Mouse (Mus musculus): Measurements from ENCODE around the gene Creb3. TPM values are rescaled to one million over a fixed set of nuclear protein-coding genes. Genes with fewer than 3 reads are reported as not detected.
"Not testable (repeated sequence)": the region's sequence is repeated elsewhere in the genome, so short reads cannot be mapped to it uniquely, and the experiment has no call there.

Gene Creb3
- polyA plus RNA-seq, 1 experiment from 2014 or later, result 94.1 TPM

DNA sequence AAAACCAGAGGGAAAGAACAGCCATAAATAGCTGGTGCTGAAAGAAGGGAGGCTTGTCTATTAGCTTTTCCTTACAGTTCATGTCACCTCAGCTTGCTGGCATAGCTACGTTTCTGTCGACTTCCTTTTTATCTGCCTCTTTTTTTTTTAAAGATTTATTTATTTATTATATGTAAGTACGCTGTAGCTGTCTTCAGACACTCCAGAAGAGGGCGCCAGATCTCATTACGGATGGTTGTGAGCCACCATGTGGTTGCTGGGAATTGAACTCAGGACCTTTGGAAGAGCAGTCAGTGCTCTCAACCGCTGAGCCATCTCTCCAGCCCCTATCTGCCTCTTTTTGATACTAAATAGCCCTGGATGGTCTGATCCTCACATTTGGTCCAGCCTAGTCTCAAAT is 10.3 kb upstream of the Creb3 start:
- H3K4me2 ChIP-seq (ENCODE audit: low read length); H3K4me3 ChIP-seq (ENCODE audit: low read length); H3K9ac ChIP-seq (ENCODE audit: low read depth, low read length); H3K9me3 ChIP-seq (ENCODE audit: control insufficient read depth, low read length); H3K27me3 ChIP-seq (replicated peaks; ENCODE audit: control insufficient read depth, insufficient read depth, low read length); ATAC-seq; H3K27ac ChIP-seq (ENCODE audit: low read depth, low read length); H3K4me1 ChIP-seq (ENCODE audit: control insufficient read depth, insufficient read depth, low read depth, low read length): not testable (repeated sequence)
- H3K36me3 ChIP-seq (ENCODE audit: control insufficient read depth, insufficient read depth, low read length), result peaks cover 48% of the 10 kb centered on the region
- whole genome bisulfite sequencing, result 91% methylated on average over 6 of the region's 6 CpGs

DNA sequence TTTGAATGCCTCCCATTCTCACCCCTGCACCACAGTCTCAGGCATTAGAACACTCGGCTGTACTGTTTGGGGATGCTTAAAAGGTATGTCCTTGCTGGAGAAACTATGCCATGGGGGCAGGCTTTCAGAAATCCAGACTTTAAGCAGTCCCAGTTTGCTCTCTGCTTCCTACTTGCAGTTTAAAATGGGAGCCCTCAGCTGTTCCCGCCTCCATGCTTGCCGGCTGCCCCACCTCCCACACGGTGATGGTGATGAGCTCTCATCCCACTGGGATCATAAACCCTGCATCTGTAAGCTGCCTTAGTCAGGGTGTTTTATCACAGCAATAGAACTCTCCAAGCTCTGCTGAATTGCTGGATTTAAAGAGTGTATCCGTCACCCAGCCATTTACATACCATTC is 9.7 kb upstream of the Creb3 start:
- H3K27ac ChIP-seq (ENCODE audit: low read depth, low read length), result no peak overlapping the region
- WGBS, result 98% methylated on average over 5 of the region's 5 CpGs

DNA sequence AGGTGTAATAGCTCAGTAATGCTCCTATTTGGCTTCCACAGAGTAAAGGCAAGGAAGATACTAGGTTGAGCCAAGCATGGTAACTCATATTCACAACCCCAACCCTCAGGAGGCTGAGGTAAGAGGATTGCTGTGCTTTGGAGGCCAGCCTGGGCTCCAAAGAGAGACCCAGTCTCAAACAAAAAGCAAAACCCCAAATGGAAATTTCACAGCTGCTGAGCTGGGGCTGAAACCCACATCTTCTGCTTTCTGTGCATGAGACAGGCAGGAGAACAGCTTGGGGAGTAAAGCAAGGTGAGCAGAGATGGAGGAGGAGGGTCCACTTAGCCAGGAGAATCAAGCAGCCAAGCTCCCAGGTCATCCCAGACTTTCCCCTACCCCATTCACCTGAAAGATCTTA is 8.2 kb upstream of the Creb3 start:
- no peak overlapping the region for H3K9ac ChIP-seq (ENCODE audit: low read depth, low read length)
- H3K27me3 ChIP-seq (replicated peaks; ENCODE audit: control insufficient read depth, insufficient read depth, low read length), result no peaks in the 10 kb centered on the region
- no peak for ATAC-seq
- no peak overlapping the region for H3K4me3 ChIP-seq (ENCODE audit: low read length)
- peaks cover 36% of the 10 kb centered on the region for H3K36me3 ChIP-seq (ENCODE audit: control insufficient read depth, insufficient read depth, low read length)
- H3K4me1 ChIP-seq (ENCODE audit: control insufficient read depth, insufficient read depth, low read depth, low read length), result peaks cover 4% of the 10 kb centered on the region
- no peak overlapping the region for H3K27ac ChIP-seq (ENCODE audit: low read depth, low read length)
- H3K9me3 ChIP-seq (ENCODE audit: control insufficient read depth, low read length), result no peaks in the 10 kb centered on the region
- no peak overlapping the region for H3K4me2 ChIP-seq (ENCODE audit: low read length)

More for the DNA sequence above, 9.7 kb upstream of the Creb3 start:
- H3K9me3 ChIP-seq (ENCODE audit: control insufficient read depth, low read length), result no peaks in the 10 kb centered on the region
- H3K4me1 ChIP-seq (ENCODE audit: control insufficient read depth, insufficient read depth, low read depth, low read length), result no peaks in the 10 kb centered on the region
- no peak overlapping the region for H3K4me3 ChIP-seq (ENCODE audit: low read length)
- ATAC-seq, result no peak
- H3K9ac ChIP-seq (ENCODE audit: low read depth, low read length), result no peak overlapping the region
- H3K36me3 ChIP-seq (ENCODE audit: control insufficient read depth, insufficient read depth, low read length), result peaks cover 44% of the 10 kb centered on the region
- no peaks in the 10 kb centered on the region for H3K27me3 ChIP-seq (replicated peaks; ENCODE audit: control insufficient read depth, insufficient read depth, low read length)
- H3K4me2 ChIP-seq (ENCODE audit: low read length), result no peak overlapping the region

DNA sequence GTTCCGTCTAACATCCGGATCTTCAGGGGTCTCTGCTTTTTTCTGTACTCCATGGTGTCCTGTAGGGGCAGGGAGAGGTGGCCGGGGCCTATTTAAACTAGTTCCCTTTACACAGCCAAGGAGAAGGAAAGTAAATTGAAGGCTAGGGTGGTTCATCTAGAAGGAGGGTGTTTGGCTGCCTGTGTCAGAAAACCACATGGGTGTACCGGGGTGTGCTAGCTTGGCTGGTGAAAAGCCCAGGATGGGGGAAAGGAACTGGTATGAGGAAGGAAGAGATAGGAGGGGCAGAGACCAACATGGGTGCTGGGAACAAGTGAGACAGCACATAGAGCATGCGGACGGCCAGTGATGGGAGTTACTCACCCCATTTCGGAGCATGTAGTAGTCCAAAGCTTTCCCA is 6.2 kb upstream of the Creb3 start:
- peaks cover 22% of the 10 kb centered on the region for H3K36me3 ChIP-seq (ENCODE audit: control insufficient read depth, insufficient read depth, low read length)
- H3K4me2 ChIP-seq (ENCODE audit: low read length), result no peak overlapping the region
- H3K4me1 ChIP-seq (ENCODE audit: control insufficient read depth, insufficient read depth, low read depth, low read length), result peaks cover 15% of the 10 kb centered on the region
- 96% methylated on average over 7 of the region's 7 CpGs for WGBS
- H3K9ac ChIP-seq (ENCODE audit: low read depth, low read length), result no peak overlapping the region
- no peak for ATAC-seq
- H3K27me3 ChIP-seq (replicated peaks; ENCODE audit: control insufficient read depth, insufficient read depth, low read length), result no peaks in the 10 kb centered on the region
- no peaks in the 10 kb centered on the region for H3K9me3 ChIP-seq (ENCODE audit: control insufficient read depth, low read length)
- H3K4me3 ChIP-seq (ENCODE audit: low read length), result no peak overlapping the region
- H3K27ac ChIP-seq (ENCODE audit: low read depth, low read length), result no peak overlapping the region

DNA sequence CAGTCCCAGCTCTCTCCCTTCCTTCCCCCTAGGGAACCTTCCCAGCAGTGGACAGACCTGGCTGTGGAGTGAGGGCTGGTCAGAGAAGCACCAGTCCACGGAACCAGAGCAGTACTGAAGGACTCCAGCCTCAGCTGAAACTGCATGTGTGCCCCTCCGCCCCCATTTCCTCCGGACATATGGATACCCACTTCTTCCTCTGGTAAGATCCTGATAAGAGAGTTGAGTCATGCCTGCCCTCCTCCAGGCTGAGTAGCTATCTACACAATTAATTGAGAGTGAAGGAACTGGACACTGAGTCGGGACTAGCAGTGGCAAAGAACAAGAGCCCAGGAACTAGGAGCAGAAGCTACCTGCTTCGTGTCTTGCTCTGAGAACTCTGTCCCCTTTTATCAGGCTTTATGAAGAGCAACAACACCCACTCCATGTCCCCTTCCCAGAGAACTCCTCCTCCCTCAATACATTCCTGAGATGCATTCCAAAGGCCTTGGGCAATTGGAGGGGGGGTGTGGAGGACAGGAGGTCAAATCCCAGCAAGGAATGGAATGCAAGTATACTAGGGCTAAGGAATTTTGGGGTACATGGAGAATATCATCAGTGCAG is 4.0 kb upstream of the Creb3 start:
- peaks cover 7% of the 10 kb centered on the region for H3K36me3 ChIP-seq (ENCODE audit: control insufficient read depth, insufficient read depth, low read length)
- H3K9ac ChIP-seq (ENCODE audit: low read depth, low read length), result no peak overlapping the region
- WGBS, result 58% methylated on average over 5 of the region's 5 CpGs
- 0 out of 2 replicates have a peak overlapping the region, but pooled peaks have one; percentile 2 for H3K4me2 ChIP-seq (ENCODE audit: low read length)
- H3K4me3 ChIP-seq (ENCODE audit: low read length), result no peak overlapping the region
- no peaks in the 10 kb centered on the region for H3K27me3 ChIP-seq (replicated peaks; ENCODE audit: control insufficient read depth, insufficient read depth, low read length)
- no peak overlapping the region for H3K27ac ChIP-seq (ENCODE audit: low read depth, low read length)
- H3K4me1 ChIP-seq (ENCODE audit: control insufficient read depth, insufficient read depth, low read depth, low read length), result peaks cover 22% of the 10 kb centered on the region
- no peaks in the 10 kb centered on the region for H3K9me3 ChIP-seq (ENCODE audit: control insufficient read depth, low read length)
- ATAC-seq, result no peak

DNA sequence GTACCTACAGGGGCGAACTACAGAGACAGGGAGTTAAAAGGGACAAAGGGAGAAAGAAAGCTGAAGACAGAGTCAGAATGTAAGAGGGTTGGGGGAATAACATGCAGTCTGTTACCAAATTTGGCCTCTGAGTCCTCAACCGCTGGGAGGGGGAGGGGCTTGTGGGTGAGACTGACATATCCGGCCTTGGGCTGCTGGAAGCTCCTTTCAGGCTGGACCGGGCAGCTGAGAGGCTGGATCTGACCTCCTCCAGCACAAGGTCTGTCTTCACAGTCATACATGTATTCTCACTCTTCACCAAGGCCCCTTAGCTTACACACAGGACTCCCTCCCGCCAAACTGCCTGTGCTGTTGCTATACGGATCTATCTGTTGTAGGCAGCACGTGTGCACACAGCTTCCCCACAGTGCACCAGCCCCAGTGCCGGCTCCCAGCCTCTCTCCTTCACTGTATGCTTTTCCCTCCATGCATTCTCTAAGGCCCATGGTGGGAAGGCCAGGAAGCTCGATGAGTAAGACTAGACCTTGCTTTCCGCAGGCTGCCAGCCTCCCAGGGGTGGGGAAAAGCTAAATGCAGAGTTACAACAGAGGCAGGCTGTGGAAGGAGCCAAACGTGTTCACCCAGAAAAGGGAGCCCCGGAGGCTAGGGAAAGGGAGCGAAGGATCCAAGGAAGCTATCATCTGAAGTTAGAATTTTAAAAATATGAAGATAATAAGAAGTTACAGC is 3.3 kb upstream of the Creb3 start:
- Histone ChIP-seq H3K36me3 (ENCODE audit: control insufficient read depth, insufficient read depth, low read length) (peaks cover 4% of the 10 kb centered on the region), H3K4me1 (ENCODE audit: control insufficient read depth, insufficient read depth, low read depth, low read length) (peaks cover 28% of the 10 kb centered on the region), H3K4me3 (ENCODE audit: low read length) (no peak overlapping the region), H3K27me3 (replicated peaks; ENCODE audit: control insufficient read depth, insufficient read depth, low read length) (no peaks in the 10 kb centered on the region), H3K9me3 (ENCODE audit: control insufficient read depth, low read length) (no peaks in the 10 kb centered on the region), H3K27ac (ENCODE audit: low read depth, low read length) (no peak overlapping the region), H3K9ac (ENCODE audit: low read depth, low read length) (peak overlapping the region; percentile 38; the same call in 1 of the 2 replicates), H3K4me2 (ENCODE audit: low read length) (peak overlapping the region; percentile 18)
- ATAC-seq, result no peak
- WGBS, result 20% methylated on average over 13 of the region's 13 CpGs

DNA sequence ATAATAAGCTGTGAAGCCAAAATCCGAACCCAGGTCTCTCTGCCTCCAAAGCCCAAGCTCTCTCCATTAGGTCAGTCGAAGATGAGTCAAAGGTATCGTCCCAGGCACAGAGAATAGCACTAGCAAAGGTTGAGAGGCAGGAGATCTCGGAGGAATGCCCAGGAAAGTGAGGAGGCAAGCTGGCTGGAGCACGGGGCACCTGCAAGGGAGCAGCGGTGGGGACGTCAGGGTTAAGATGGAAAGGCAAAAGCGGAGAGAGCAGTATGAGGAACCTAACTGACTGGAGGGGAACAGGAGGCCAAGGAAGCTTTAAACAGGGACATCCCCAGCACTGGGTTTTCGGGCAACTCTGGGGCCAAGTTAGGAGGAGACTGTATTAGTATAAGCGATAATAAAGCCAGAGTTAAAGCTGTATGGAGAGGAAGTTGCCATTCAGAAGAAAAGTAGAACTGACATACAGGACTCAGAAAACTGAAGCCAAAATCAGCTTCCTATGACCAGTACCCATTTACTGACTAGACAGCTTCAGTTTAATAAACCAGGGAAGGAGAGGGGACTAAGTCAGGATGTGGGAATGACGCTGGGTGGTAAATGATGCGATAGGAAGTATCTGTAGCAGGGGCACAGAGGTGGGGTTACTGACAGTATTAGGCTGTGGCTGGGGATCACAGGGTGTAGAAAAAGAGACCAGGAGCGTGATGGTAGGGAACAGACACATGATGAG is 2.5 kb upstream of the Creb3 start:
- ATAC-seq, result no peak
- Histone ChIP-seq H3K4me1 (ENCODE audit: control insufficient read depth, insufficient read depth, low read depth, low read length) (peaks cover 34% of the 10 kb centered on the region), H3K27ac (ENCODE audit: low read depth, low read length) (no peak overlapping the region), H3K4me2 (ENCODE audit: low read length) (0 out of 2 replicates have a peak overlapping the region, but pooled peaks have one; percentile 95), H3K4me3 (ENCODE audit: low read length) (no peak overlapping the region), H3K9ac (ENCODE audit: low read depth, low read length) (no peak overlapping the region), H3K9me3 (ENCODE audit: control insufficient read depth, low read length) (no peaks in the 10 kb centered on the region), H3K27me3 (replicated peaks; ENCODE audit: control insufficient read depth, insufficient read depth, low read length) (no peaks in the 10 kb centered on the region), H3K36me3 (ENCODE audit: control insufficient read depth, insufficient read depth, low read length) (peaks cover 6% of the 10 kb centered on the region)
- WGBS, result 82% methylated on average over 13 of the region's 13 CpGs

DNA sequence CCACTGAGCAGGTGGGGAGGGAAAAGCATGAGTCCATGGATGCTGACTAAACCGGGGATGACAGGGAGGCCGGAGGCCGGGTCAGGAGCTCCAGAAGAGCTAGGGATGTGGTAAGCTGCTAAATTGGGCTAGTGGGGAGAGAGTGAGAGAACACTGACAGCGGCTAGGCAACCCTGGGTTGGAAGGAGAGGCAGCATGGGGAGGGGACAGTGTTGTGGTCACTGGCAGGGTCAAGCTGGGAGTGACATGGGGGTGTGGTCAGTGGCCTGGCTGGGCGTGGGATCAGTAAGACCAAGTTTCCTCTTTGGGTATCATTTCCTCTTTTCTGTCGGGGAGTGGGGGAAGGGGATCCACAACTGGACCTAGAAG is 1.9 kb upstream of the Creb3 start:
- H3K36me3 ChIP-seq (ENCODE audit: control insufficient read depth, insufficient read depth, low read length), result peaks cover 8% of the 10 kb centered on the region
- no peak for ATAC-seq
- no peaks in the 10 kb centered on the region for H3K9me3 ChIP-seq (ENCODE audit: control insufficient read depth, low read length)
- H3K9ac ChIP-seq (ENCODE audit: low read depth, low read length), result peak overlapping the region; percentile 96; the same call in 1 of the 2 replicates
- H3K27ac ChIP-seq (ENCODE audit: low read depth, low read length), result no peak overlapping the region
- H3K4me1 ChIP-seq (ENCODE audit: control insufficient read depth, insufficient read depth, low read depth, low read length), result peaks cover 34% of the 10 kb centered on the region
- H3K27me3 ChIP-seq (replicated peaks; ENCODE audit: control insufficient read depth, insufficient read depth, low read length), result no peaks in the 10 kb centered on the region
- H3K4me2 ChIP-seq (ENCODE audit: low read length), result peak overlapping the region; percentile 95
- no peak overlapping the region for H3K4me3 ChIP-seq (ENCODE audit: low read length)
- 51% methylated on average over 6 of the region's 6 CpGs for WGBS

DNA sequence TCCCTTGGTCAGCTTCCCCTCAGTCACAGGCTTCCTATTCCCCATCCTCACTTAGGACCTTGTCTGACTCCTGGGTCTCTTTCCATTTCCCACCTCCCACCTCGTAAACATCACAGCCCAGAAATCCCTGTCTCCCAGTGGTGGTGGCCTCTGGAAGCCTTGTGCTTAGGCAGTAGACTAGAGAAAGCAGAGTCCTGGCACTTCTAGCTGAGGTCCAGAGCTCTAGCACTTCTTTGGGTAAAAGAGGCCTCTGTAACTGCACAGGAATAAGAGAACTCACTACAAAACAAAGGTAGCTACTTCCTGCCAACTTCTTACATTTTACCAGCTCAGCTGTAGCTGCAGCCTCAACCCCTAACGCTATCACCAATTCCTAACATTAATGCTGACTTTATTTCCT is 1.2 kb upstream of the Creb3 start:
- Histone ChIP-seq H3K27me3 (replicated peaks; ENCODE audit: control insufficient read depth, insufficient read depth, low read length) (no peaks in the 10 kb centered on the region), H3K4me2 (ENCODE audit: low read length) (peak overlapping the region; percentile 95), H3K9ac (ENCODE audit: low read depth, low read length) (peak overlapping the region; percentile 96), H3K4me3 (ENCODE audit: low read length) (peak overlapping the region; percentile 72), H3K4me1 (ENCODE audit: control insufficient read depth, insufficient read depth, low read depth, low read length) (peaks cover 34% of the 10 kb centered on the region), H3K9me3 (ENCODE audit: control insufficient read depth, low read length) (no peaks in the 10 kb centered on the region), H3K36me3 (ENCODE audit: control insufficient read depth, insufficient read depth, low read length) (peaks cover 15% of the 10 kb centered on the region), H3K27ac (ENCODE audit: low read depth, low read length) (no peak overlapping the region)
- no peak for ATAC-seq
- WGBS, result 40% methylated on average over 2 of the region's 2 CpGs

All from hindbrain, embryonic 16.5 days (tissue).